Mouse (Mus musculus): ENCODE results near the gene Eif4enif1. TPM values are rescaled to one million over a fixed set of nuclear protein-coding genes. Genes with fewer than 3 reads are reported as not detected.

Eif4enif1 gene
- total RNA-seq, 2 experiments from 2014 or later = 32.9 to 38.2 TPM

Other genes with a start within 250 kb of the Eif4enif1 start
- 10 to 100 TPM; 14.9 to 33.4 TPM for gene Sfi1, start 8.9 kb upstream of the Eif4enif1 start, total RNA-seq (2021)
- 10 to 100 TPM; 47.3 to 52.0 TPM for gene Drg1, start 64.0 kb downstream of the Eif4enif1 start, total RNA-seq (2021)
- gene Patz1, start 86.5 kb downstream of the Eif4enif1 start, total RNA-seq (2021) = 10 to 100 TPM; 19.5 to 21.0 TPM
- 10 to 100 TPM; 11.0 to 15.8 TPM for gene Pik3ip1, start 128.0 kb downstream of the Eif4enif1 start, total RNA-seq (2021)
- gene Limk2, start 206.8 kb downstream of the Eif4enif1 start, total RNA-seq (2021) = 10 to 100 TPM; 18.0 to 20.6 TPM
- 10 to 100 TPM; 19.6 to 21.3 TPM for gene Rnf185, start 250.0 kb downstream of the Eif4enif1 start, total RNA-seq (2021)